Mouse (Mus musculus) stomach, embryonic 14.5 days (tissue): ENCODE data around the gene Parva. TPM values are rescaled to one million over a fixed set of nuclear protein-coding genes. Genes with fewer than 3 reads are reported as not detected.
A peak's percentile ranks its signal among the peaks of the same experiment; 100 is the strongest.

Source experiments
- ATAC-seq: fragments of 200-750 bp; cut with Nextera tagmentation; 2 replicates; pipeline ENCODE4 v1.8.0; 2017; ENCODE audit warnings: low read depth, moderate TSS enrichment; ENCODE audit not compliant: insufficient number of reproducible peaks, insufficient read depth, low FRiP score
- H3K27ac ChIP-seq: fragments of 300-500 bp; sonication (generic); 2 replicates; pipeline ENCODE4 v1.5.1; 2014; ENCODE audit warnings: mild to moderate bottlenecking, low read length, moderate library complexity, mixed read lengths
- H3K27me3 ChIP-seq: fragments of 300-500 bp; sonication (generic); 2 replicates; pipeline ENCODE4 v1.6.1; 2014; ENCODE audit warnings: low read length, control low read depth, mixed read lengths; ENCODE audit not compliant: control insufficient read depth, insufficient read depth
- H3K36me3 ChIP-seq: fragments of 300-500 bp; sonication (generic); 2 replicates; pipeline ENCODE4 v1.6.1; 2014; ENCODE audit warnings: mild to moderate bottlenecking, control low read depth, low read length, moderate library complexity, mixed read lengths; ENCODE audit not compliant: control insufficient read depth, insufficient read depth
- H3K4me1 ChIP-seq: fragments of 300-500 bp; sonication (generic); 2 replicates; pipeline ENCODE4 v1.6.1; 2014; ENCODE audit warnings: low read length, control low read depth, mixed read lengths; ENCODE audit not compliant: control insufficient read depth, insufficient read depth
- H3K4me2 ChIP-seq: fragments of 300-500 bp; sonication (generic); replicated peaks from 2 replicates; pipeline ENCODE4 v1.6.1; 2014; ENCODE audit warnings: low read depth, low read length, control low read depth
- H3K4me3 ChIP-seq: fragments of 300-500 bp; sonication (generic); 2 replicates; pipeline ENCODE4 v1.5.1; 2014; ENCODE audit warnings: low read depth, low read length, control low read depth
- H3K9ac ChIP-seq: fragments of 300-500 bp; sonication (generic); replicated peaks from 2 replicates; pipeline ENCODE4 v1.6.1; 2014; ENCODE audit warnings: low read depth, mild to moderate bottlenecking, control low read depth, low read length, moderate library complexity, mixed read lengths
- H3K9me3 ChIP-seq: fragments of 300-500 bp; sonication (generic); 2 replicates; pipeline ENCODE4 v1.6.1; 2016; ENCODE audit warnings: low read depth, low read length, control low read depth; ENCODE audit not compliant: control insufficient read depth
- WGBS: fragments of 180-500 bp; shearing (Covaris S2); extraction: QIAGEN DNeasy Blood & Tissue Kit; methylation state at CpG from one replicate; pipeline ENCODE4 v1.1.7; 2014; 5-methylcytosine and 5-hydroxymethylcytosine counted together
- polyA plus RNA-seq: library from polyadenylated mRNA; unstranded; fragments of >200 nt; fragmentation: Nextera tagmentation; extraction: Ambion mirVana; gene quantifications from 2 replicates; pipeline ENCODE4 v1.2.1, GENCODE M21; 2014

Gene Parva
- polyA plus RNA-seq, 1 experiment from 2014 or later: 128 TPM

- Histone ChIP-seq H3K36me3 (no peaks in the 10 kb centered on the region), H3K4me3 (no peak overlapping the region), H3K27ac (peak overlapping the region; percentile 99), H3K9ac (peak overlapping the region; percentile 18; the same call in 1 of the 2 replicates), H3K27me3 (no peaks in the 10 kb centered on the region), H3K4me2 (0 out of 2 replicates have a peak overlapping the region, but pooled peaks have one; percentile 12), H3K9me3 (no peaks in the 10 kb centered on the region), H3K4me1 (peaks cover 64% of the 10 kb centered on the region)
- 13% methylated on average over 5 of the region's 5 CpGs for WGBS
- ATAC-seq: no peak
Measured at GRCm38 (mm10) chr7:112502845-112503244, 75.5 kb downstream of the Parva start.

DNA sequence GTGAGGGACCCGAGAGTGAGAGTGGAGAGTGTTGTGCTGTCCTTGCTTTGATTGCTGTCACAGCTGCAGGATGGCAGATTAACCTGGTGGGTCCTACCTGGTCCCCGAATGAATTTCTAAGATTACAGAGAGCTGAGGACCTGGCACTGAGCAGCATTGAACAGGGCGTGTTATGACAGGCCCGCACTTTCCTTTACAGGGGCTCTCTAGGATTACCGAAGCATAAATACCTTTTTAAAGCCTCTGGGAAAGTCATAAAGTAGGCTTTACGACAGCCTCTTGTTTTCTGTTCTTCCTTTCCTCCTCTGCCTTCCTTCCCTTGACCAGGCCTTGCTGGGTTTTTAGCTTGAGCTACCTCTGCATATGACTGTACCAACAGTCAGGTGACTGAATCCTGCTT lies 76.1 kb downstream of the Parva start:
- no peaks in the 10 kb centered on the region for H3K27me3 ChIP-seq
- no peaks in the 10 kb centered on the region for H3K9me3 ChIP-seq
- no peak for ATAC-seq
- H3K27ac ChIP-seq: peak overlapping the region; percentile 99
- peak overlapping the region; percentile 18; the same call in 1 of the 2 replicates for H3K9ac ChIP-seq
- H3K4me3 ChIP-seq: no peak overlapping the region
- H3K4me2 ChIP-seq: 0 out of 2 replicates have a peak overlapping the region, but pooled peaks have one; percentile 12
- H3K4me1 ChIP-seq: peaks cover 61% of the 10 kb centered on the region
- H3K36me3 ChIP-seq: no peaks in the 10 kb centered on the region
- 31% methylated on average over 6 of the region's 6 CpGs for WGBS

DNA sequence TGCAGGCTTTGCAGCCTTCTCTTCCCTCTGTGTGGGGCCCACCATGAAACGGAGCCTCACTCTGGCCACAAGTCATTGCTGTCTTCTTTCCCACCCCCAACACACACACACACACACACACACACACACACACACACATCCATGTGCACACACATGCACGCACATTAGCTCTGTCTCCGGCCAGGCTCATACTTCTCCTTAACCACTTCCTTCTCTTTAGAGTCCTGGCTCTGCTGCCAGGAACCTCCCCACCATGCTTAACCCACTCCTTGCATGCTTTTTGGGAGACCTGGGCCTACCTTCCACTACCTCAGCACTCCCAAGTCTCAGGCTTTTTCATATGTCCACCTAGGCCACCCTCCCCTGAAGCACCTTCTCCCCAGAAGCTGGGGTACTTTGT lies 76.6 kb downstream of the Parva start:
- Histone ChIP-seq H3K36me3 (no peaks in the 10 kb centered on the region), H3K9me3 (no peaks in the 10 kb centered on the region), H3K27me3 (no peaks in the 10 kb centered on the region), H3K4me3 (no peak overlapping the region), H3K4me1 (peaks cover 60% of the 10 kb centered on the region), H3K4me2 (no peak overlapping the region), H3K27ac (peak overlapping the region; percentile 99), H3K9ac (no peak overlapping the region)
- ATAC-seq: no peak
- 34% methylated on average over 3 of the region's 3 CpGs for WGBS

DNA sequence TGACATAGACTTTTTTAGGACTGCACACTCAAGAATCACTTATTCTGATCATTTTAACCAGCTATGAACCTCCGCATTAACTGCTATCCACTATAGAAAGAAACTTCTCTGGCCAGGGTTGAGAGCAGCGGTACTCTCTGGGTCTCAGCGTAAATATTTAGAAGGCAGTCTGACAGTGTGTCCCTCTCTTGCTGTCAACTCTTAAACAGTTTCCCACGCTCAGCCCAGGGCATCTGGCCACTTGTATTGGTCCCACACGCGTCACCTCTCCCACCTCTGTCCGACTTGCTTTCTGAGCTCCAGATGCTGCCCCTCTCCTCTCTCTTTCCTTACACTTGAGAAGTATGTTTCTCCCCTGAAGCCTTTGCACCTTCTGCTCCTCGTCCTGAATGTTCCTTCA lies 81.8 kb downstream of the Parva start:
- Histone ChIP-seq H3K4me1 (peaks cover 50% of the 10 kb centered on the region), H3K9ac (no peak overlapping the region)

DNA sequence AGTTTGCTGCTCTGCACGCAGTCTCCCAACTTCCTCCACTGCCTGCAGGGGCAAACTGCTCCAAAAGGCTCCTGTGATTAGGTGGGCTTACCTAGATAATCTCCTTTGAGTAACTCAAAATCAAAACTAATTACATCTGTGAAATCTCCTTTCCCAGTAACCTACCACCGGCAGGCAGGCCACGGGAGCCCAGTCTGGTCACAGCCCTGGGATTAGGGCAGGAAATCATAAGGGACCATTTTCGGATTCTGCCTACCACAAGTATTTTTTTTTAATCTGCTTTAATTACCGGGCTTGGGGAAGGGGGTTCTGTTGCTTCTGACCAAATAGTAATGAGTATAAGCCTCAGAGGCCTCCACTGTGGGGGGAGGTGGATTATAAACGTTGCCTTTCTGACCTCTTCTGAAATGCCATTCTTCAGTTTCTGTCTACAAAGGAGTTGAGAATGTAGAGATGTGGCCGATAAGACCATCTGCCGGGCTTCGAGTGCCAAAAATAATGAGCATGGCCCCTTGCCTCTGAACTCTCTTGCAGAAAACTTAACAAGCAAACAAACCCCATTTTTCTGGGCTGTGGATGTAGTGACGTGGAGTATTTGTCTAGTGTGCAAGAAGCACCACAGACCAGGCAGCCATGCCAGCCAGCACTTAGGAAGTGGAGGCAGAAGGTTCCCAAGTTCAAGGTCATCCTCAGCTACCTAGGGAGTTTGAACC lies 83.2 kb downstream of the Parva start:
- peak overlapping the region; percentile 70; the same call in 1 of the 2 replicates for H3K27ac ChIP-seq
- no peaks in the 10 kb centered on the region for H3K9me3 ChIP-seq
- H3K27me3 ChIP-seq: no peaks in the 10 kb centered on the region
- no peak for ATAC-seq
- WGBS: 21% methylated on average over 10 of the region's 10 CpGs
- no peaks in the 10 kb centered on the region for H3K36me3 ChIP-seq
- no peak overlapping the region for H3K9ac ChIP-seq
- H3K4me3 ChIP-seq: no peak overlapping the region
- no peak overlapping the region for H3K4me2 ChIP-seq
- H3K4me1 ChIP-seq: peaks cover 52% of the 10 kb centered on the region

More for the DNA sequence above, 81.8 kb downstream of the Parva start:
- H3K4me2 ChIP-seq: no peak overlapping the region
- no peak for ATAC-seq
- H3K4me3 ChIP-seq: no peak overlapping the region
- 47% methylated on average over 8 of the region's 8 CpGs for WGBS
- no peaks in the 10 kb centered on the region for H3K9me3 ChIP-seq
- peak overlapping the region; percentile 70; the same call in 1 of the 2 replicates for H3K27ac ChIP-seq
- H3K27me3 ChIP-seq: no peaks in the 10 kb centered on the region
- no peaks in the 10 kb centered on the region for H3K36me3 ChIP-seq

- H3K9me3 ChIP-seq: no peaks in the 10 kb centered on the region
- H3K4me3 ChIP-seq: no peak overlapping the region
- H3K4me2 ChIP-seq: no peak overlapping the region
- H3K27ac ChIP-seq: no peak overlapping the region; the same call in 1 of the 2 replicates
- 52% methylated on average over 8 of the region's 8 CpGs for WGBS
- H3K36me3 ChIP-seq: no peaks in the 10 kb centered on the region
- no peak for ATAC-seq
- peaks cover 52% of the 10 kb centered on the region for H3K4me1 ChIP-seq
- no peaks in the 10 kb centered on the region for H3K27me3 ChIP-seq
- no peak overlapping the region for H3K9ac ChIP-seq
Measured at GRCm38 (mm10) chr7:112511309-112511708, 84.0 kb downstream of the Parva start.

GRCm38 (mm10) chr7:112512257-112512656 lies 85.0 kb downstream of the Parva start:
- H3K4me1 ChIP-seq: peaks cover 49% of the 10 kb centered on the region
- no peak overlapping the region for H3K27ac ChIP-seq
- no peaks in the 10 kb centered on the region for H3K9me3 ChIP-seq
- H3K27me3 ChIP-seq: no peaks in the 10 kb centered on the region
- no peak overlapping the region for H3K4me2 ChIP-seq
- H3K4me3 ChIP-seq: no peak overlapping the region
- no peak for ATAC-seq
- 40% methylated on average over 3 of the region's 3 CpGs for WGBS
- no peak overlapping the region for H3K9ac ChIP-seq
- H3K36me3 ChIP-seq: no peaks in the 10 kb centered on the region

DNA sequence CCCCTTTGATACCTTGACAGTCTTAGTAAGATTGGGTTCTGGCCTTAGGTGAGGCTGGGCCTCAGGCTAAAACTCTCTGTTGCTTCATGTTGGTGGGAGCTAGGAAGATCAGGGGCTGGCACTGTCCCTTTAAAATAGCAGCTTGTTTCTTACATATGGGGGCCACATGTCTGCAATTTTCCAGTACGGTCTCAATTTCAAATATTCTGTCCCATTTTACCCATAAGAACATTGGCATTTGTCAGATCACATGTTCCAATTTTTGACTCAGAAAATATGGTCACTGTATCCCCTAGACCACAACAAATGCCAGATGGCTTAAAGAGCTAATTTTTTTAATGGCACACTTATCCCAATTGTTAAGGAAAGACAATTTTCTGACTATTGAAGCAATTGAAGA lies 85.6 kb downstream of the Parva start:
- Histone ChIP-seq H3K4me2 (no peak overlapping the region), H3K9me3 (no peaks in the 10 kb centered on the region), H3K9ac (no peak overlapping the region), H3K27ac (no peak overlapping the region), H3K36me3 (no peaks in the 10 kb centered on the region), H3K27me3 (no peaks in the 10 kb centered on the region), H3K4me3 (no peak overlapping the region), H3K4me1 (peaks cover 44% of the 10 kb centered on the region)
- WGBS: 91% methylated on average over 1 of the region's 1 CpGs
- ATAC-seq: no peak
